Comparison of ENCODE assay signal across 11 mouse cellular contexts in the genomic region with DNA sequence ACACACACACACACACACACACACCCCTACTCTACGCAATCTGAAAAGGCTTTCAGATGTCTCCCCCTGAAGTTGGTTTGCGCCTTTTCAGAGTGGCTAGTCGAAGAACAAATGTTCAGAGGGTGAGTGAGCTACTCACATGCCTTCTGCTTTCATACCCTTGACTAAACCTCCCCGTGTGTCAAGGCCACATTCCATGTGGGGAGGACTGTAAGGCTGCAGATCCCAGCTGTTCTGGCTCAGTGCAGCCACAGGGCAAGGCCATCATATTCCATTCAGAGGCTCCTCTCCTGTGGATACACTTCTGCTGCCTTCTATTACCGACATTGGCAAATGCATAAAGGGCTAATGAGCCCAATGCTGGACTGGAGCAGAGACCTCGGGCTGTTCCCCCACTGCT. TPM values are rescaled to one million over a fixed set of nuclear protein-coding genes. Genes with fewer than 3 reads are reported as not detected.
DNase-seq lines count a peak whose midpoint lies in the region; TF ChIP-seq lines count a peak whose summit lies in the region.
"Had no signal": no experiment of that assay in that cellular context is flagged by ENCODE, and none has a peak within 500 bp of the region (broad histone marks: within the 10 kb centered on the region; RNA-seq: fewer than 3 reads in every experiment).

No protein-coding gene starts in this region.

- no peaks in the 10 kb centered on the region for H3K27me3 ChIP-seq in testis, adult 2 months (ENCODE audit: control insufficient read depth, insufficient read depth, low read length)
- H3K27me3 ChIP-seq: liver, embryonic 15.5 days had no signal

- peak overlapping the region; percentile 42; the same call in 1 of the 2 replicates for H3K27ac ChIP-seq in testis, adult 2 months (ENCODE audit: control insufficient read depth, insufficient read depth, low read depth, low read length)
- H3K27ac ChIP-seq: liver, embryonic 15.5 days had no signal

- no peak for TF ChIP-seq POLR2A in testis, adult 2 months (IDR thresholded peaks at IDR 0.05; ENCODE audit: control insufficient read depth, low read depth, low read length)

- H3K4me3 ChIP-seq in testis, adult 2 months (ENCODE audit: control insufficient read depth, low read depth, low read length): no peak overlapping the region
- H3K4me3 ChIP-seq: liver, embryonic 15.5 days had no signal

- peaks cover 3% of the 10 kb centered on the region; the same call in 1 of the 2 replicates for H3K4me1 ChIP-seq in testis, adult 2 months (ENCODE audit: control insufficient read depth, insufficient read depth, low read length)
- H3K4me1 ChIP-seq: liver, embryonic 15.5 days had no signal

- peak; percentile 29 for DNase-seq in gastrocnemius, postnatal 10 days
- no peak for DNase-seq in gastrocnemius, adult 8-10 months (ENCODE audit: low spot score in 2 of 2)
- DNase-seq in ovary, adult 18-20 months (ENCODE audit: low spot score): peak; percentile 76
- DNase-seq in ovary, postnatal 10 days (ENCODE audit: low spot score): no peak
- DNase-seq in kidney, postnatal 4 days: peak; percentile 54 to 68
- DNase-seq in frontal cortex, postnatal 10 days (ENCODE audit: low spot score in 2 of 2): no peak
- no peak for DNase-seq in urinary bladder, postnatal 25 days (ENCODE audit: low spot score)
- DNase-seq: B cell, adult 2 months; right cerebral cortex, postnatal 14 days had no signal

- TF ChIP-seq CTCF in testis, adult 2 months (IDR thresholded peaks at IDR 0.05; ENCODE audit: control insufficient read depth, insufficient read depth, insufficient replicate concordance, low read depth, low read length): no peak

- H3K36me3 ChIP-seq in testis, adult 2 months (ENCODE audit: control insufficient read depth, insufficient read depth, low read length): no peaks in the 10 kb centered on the region
- H3K36me3 ChIP-seq: liver, embryonic 15.5 days had no signal

RNA-seq across cellular contexts. Expression of a gene that starts 30.3 kb away (rescaled TPM):
- 10 to 100 TPM; 15.9 to 17.5 TPM for total RNA-seq in gastrocnemius, postnatal 10 days (2021)
- 10 to 100 TPM in 1 of 4 experiments, 1 to 10 TPM in 3; 5.9 to 11.5 (median 7.3) TPM for total RNA-seq in gastrocnemius, adult 8-10 months (2022)
- 0.57 and 0.75 TPM in 2 replicates for polyA plus RNA-seq in testis, adult 2 months (2012; rRNA removed)

RNA-seq across cellular contexts. Expression of a gene that starts 41.3 kb away (rescaled TPM):
- total RNA-seq in gastrocnemius, postnatal 10 days (2021): 10 to 100 TPM; 14.5 to 14.8 TPM
- total RNA-seq in gastrocnemius, adult 8-10 months (2022): 10 to 100 TPM; 10.2 to 12.4 (median 11.6) TPM
- polyA plus RNA-seq in testis, adult 2 months (2012; rRNA removed): 14.2 and 16.3 TPM in 2 replicates

RNA-seq across cellular contexts. Expression of a gene that starts 41.6 kb away (rescaled TPM):
- 10 to 100 TPM; 24.8 to 25.5 TPM for total RNA-seq in gastrocnemius, postnatal 10 days (2021)
- 10 to 100 TPM; 24.8 to 33.1 (median 31.6) TPM for total RNA-seq in gastrocnemius, adult 8-10 months (2022)
- polyA plus RNA-seq in testis, adult 2 months (2012; rRNA removed): 4.1 and 5.1 TPM in 2 replicates

Comparison
In these comparisons a context has a peak if more than half of its experiments do, and no peak if none do; other contexts are left out.
1. DNase-seq: peak in gastrocnemius, postnatal 10 days (single experiment), ovary, adult 18-20 months (single experiment) and kidney, postnatal 4 days (2 of 2); none in gastrocnemius, adult 8-10 months (0 of 2), ovary, postnatal 10 days (single experiment), frontal cortex, postnatal 10 days (0 of 2) and urinary bladder, postnatal 25 days (single experiment).